Mouse (Mus musculus) T-helper 1 cell (primary cell): ENCODE data around the gene Cdhr1.

Experiments used
- in situ Hi-C: fragments of 300-600 bp; cut with MboI, MseI; formaldehyde crosslinking; loops from one replicate; pipeline ENCODE4 v1.15.1; 2025; ENCODE audit warnings: high pct_unique_total_duplicates

Cdhr1 gene

DNA sequence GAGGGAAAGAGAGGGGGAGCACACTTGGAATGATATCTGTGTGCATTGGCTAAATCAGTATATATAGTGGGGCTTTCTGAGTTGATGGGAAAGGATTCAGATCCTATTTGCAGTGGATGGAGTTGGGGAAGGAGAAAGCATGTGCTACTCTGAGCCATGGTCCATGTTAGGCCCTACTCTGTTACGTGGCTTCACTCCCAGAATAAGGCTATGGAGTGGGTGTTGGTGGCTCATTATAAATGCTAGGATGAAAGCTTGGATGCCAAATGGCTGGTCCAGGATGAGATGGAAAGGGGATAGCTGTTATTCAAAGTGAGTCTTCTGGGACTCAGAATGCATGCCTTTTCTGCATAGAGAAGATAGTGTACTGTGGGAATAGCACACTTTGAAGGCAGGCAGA, 17.4 kb downstream of the Cdhr1 start:
- in situ Hi-C loops: no loop called here

DNA sequence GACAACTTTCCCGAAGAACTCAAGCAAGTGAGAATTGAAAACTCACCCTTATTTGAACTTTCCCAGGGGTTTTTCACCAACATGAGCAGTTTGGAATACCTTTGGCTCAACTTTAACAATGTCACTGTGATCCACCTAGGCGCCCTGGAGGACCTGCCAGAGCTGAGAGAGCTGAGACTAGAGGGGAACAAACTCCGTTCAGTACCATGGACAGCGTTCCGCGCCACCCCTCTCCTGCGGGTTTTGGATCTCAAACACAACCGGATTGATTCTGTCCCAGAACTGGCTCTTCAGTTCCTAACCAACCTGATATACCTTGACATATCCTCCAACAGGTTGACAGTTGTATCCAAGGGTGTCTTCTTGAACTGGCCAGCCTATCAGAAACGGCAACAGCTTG, 29.6 kb downstream of the Cdhr1 start:
- in situ Hi-C loops: loop anchor here (10.0 kb wide), 1 partner anchor 1794 kb away; no protein-coding TSS in a partner anchor

DNA sequence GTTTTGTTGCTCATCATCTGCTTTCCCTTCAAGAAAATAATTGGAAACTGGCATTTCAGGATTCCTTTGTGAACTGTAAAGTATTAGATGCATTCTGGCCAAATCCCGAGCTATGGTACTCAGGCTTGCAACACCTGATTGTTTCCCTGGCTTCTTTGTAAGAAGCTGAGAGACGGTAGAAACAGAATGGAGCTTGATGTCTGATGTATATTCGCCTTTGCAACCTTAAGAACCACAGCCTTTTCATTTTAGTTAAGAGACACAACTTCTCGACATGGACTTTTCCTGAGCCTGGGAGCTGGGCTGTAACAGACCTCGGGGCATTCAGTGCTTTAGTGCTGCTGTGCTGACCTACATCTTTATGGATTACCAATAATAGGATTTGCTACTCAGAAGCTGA, 30.5 kb downstream of the Cdhr1 start, which contains the start of gene Lrit2:
TSS of gene Lrit2 (plus strand) at position 301 of the 400 bp plus-strand sequence.
- in situ Hi-C loops: loop anchor here (10.0 kb wide), 1 partner anchor 1793 kb away; no protein-coding TSS in a partner anchor

DNA sequence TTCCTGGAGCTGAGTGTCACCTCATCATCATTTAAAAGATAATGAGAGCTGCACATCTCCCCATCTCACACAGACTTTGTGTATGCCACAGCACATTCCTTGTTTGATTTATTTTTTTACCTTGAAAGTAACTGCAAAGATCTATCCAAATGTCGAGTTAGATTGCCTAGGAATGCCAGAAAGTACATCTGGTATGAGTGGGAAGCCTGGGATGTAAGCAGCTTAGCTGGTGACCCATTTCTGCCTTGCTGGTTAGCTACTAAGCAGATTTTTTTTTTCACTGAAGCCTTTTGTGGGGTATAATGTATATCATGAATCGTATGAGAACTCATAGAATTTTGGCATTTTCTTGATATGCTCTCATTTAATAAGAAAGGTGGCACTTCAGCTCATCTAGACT, 31.5 kb downstream of the Cdhr1 start:
- in situ Hi-C loops: loop anchor here (10.0 kb wide), 1 partner anchor 1792 kb away; no protein-coding TSS in a partner anchor

DNA sequence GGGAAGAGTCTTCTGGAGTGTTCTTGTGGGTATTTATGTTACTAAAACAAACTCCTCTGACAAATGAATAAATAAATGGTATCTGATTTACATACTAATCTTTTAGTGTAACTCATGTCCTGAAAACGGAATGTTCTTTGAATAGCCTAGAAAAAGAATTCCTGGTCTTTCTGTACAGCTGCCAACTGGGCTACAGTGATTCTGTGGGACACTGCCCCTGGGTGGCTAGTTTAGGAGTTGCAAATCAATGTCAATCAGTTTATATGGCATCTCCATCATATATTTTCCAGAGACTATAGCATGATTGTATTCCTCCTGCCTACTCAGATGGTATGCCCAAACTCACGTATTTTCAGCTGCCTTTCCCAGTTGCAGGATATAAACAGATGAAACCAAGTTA, 33.3 kb downstream of the Cdhr1 start:
- in situ Hi-C loops: loop anchor here (10.0 kb wide), 1 partner anchor 1790 kb away; no protein-coding TSS in a partner anchor

DNA sequence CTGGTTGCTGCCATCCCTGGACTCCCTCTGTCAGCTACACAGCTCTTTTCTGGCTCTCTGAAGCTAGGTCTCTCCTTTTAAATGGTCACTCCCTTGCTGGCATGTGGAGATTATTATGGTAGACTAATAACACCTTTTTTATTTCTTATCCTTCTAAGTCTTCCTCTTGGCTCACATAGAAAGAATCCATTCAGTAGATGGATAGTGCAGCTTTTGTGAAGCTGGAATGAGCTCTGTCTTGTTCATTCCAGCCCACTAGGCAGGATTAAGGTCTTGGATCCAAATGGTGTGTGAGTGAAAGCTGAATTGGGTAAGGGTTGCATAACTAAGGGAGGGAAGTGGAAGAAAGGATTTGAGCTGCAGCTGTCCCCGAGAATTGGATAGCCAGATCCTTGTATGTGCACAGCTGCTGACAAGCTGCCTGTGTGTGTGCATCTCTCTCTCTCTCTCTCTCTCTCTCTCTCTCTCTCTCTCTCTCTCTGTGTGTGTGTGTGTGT, 49.2 kb downstream of the Cdhr1 start, which contains the start of gene Rgr:
TSS of gene Rgr (minus strand) at position 51 of the 497 bp plus-strand sequence.
- in situ Hi-C loops: no loop called here

DNA sequence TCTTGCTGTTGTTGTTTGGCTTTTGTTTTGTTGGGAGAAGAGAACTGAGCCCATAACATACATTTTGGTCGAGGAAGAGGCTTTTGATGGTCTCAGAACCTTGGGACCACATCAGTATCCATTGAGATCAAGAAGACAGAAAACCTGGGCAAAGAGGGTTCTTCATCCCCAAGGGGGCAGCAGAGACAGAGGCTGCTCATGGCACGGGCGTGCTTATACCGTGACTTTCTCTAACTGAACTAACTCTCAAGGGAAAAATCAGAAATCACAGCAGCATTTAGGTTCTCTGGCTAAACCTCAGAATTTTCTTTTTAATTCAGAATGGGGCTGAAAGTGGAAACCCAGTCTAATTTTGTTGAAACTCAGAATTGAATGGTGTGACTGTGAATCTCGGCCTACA, 63.7 kb downstream of the Cdhr1 start:
- in situ Hi-C loops: no loop called here

DNA sequence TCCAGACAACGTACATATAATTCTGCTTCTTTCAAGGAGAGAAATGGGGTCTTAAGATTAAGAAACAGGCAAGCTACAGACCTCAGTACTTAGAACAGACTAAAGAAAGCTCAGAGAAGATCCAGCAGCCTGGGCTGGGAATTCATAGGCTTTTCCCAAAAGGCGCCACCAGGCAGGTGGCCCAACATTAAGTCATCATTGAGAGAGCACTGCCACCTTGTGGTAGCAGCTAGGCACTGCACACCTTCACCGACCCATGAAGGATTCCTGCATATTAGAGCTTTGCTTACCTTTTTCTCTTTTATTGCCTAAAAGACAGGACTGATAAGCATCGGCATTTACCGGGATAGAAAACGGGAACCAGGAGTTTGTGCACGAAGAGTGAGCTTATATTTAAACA, 64.9 kb downstream of the Cdhr1 start:
- in situ Hi-C loops: no loop called here

DNA sequence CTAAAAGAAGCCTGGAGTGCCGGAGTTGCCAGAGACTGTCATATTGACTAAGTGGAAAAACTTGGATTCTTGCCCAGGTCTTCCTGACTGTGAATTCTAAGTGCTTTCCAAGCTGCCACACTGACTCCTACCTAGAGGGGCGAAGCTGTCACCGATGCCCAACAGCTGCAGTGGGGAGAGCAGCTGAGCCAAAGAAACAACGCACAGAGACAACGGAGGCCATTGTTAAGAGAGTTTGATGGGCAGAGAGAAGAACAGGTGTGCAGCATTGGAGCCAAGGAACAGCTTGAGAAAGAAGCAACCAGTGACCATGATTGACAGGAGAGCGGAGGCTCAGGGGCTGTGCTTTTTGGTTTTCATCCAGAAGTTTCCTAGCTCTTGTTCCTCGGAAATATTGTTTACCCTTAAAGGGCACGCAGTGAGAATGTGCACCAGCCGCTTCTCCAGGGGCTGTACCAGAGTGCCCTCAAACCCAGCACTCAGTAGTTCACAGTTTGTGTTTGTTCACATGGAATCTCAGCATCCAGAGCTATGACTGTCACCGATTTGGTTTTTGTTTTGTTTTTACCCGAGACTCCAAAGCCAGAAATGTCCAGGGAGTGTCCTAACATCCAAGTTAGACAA, 65.6 kb downstream of the Cdhr1 start:
- in situ Hi-C loops: no loop called here

DNA sequence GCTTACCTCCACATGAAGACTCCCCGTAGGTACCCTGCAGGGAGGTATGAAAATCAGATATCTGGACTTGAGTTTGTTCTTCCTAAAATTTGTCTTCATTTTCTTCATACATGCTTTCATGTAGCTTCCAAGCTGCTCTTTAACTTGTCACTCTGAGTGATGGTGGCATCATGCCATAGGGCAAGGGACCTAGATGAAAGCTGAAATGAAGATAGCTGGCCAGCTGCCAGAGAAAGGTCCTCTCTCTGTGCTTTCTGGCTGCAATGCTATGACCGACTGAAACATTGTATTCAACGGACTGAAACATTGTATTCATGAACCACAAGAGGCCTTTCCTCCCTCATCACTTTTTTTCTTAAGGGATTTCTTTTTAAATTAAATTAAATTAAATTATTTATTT, 69.6 kb downstream of the Cdhr1 start:
- in situ Hi-C loops: no loop called here

DNA sequence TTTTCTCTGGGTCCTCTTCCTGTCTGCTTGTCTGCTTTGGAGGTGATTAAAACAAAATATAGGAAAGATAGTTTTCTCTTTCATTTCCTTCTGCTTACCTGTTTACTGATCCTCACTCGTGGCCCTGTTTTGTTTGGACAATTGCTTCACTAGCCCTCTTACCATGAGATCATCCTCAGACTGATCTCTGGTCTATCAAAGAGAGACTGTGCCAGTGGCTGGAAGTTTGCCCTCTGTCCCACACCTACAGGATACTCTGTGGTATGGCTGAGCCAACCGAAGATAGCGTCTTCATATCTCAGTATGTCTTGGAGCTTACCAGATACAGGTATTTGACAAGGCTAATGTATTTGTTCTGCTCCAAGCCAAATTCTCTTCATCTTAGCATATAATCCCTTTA, 70.2 kb downstream of the Cdhr1 start:
- in situ Hi-C loops: no loop called here
